Mouse (Mus musculus): ENCODE data around the gene Nol9. TPM values are rescaled to one million over a fixed set of nuclear protein-coding genes. Genes with fewer than 3 reads are reported as not detected.

Nol9 gene
- 8.8 TPM for polyA plus RNA-seq (2014; fragmentation: Illumina TruSeq; extraction: RNeasy Lipid Tissue Mini Kit (QIAGEN cat#74804); ENCODE audit: low read depth, low replicate concordance)

GRCm38 (mm10) chr4:152038985-152039830, at the start of gene Nol9:
Gene Nol9, plus strand, starts transcription at chr4:152039321.

GRCm38 (mm10) chr4:151996173-151996950, 42.8 kb upstream of the Nol9 start, which contains the start of gene Phf13:
Gene Phf13, minus strand, starts transcription at chr4:151996258.

GRCm38 (mm10) chr4:152008622-152009075, 30.5 kb upstream of the Nol9 start, which contains the start of gene Klhl21:
Gene Klhl21, plus strand, starts transcription at chr4:152008803.

GRCm38 (mm10) chr4:152027524-152027923, 11.6 kb upstream of the Nol9 start, which contains the start of gene Zbtb48:
Gene Zbtb48, minus strand, starts transcription at chr4:152027671.

GRCm38 (mm10) chr4:152038225-152038984, 716 bp upstream of the Nol9 start, which contains the start of gene Tas1r1:
Gene Tas1r1, minus strand, starts transcription at chr4:152038568.

GRCm38 (mm10) chr4:152072121-152072601, 33.0 kb downstream of the Nol9 start, which contains the start of gene Plekhg5:
Gene Plekhg5, plus strand, starts transcription at chr4:152072498.

Other genes with a start within 250 kb of the Nol9 start
- gene Camta1, start 177.4 kb upstream of the Nol9 start, polyA plus RNA-seq (2014; fragmentation: Illumina TruSeq; extraction: RNeasy Lipid Tissue Mini Kit (QIAGEN cat#74804); ENCODE audit: low read depth, low replicate concordance) = 173 TPM
- 47.2 TPM for gene Dnajc11, start 105.6 kb upstream of the Nol9 start, polyA plus RNA-seq (2014; fragmentation: Illumina TruSeq; extraction: RNeasy Lipid Tissue Mini Kit (QIAGEN cat#74804); ENCODE audit: low read depth, low replicate concordance)
- 21.9 TPM for gene Thap3, start 50.3 kb upstream of the Nol9 start, polyA plus RNA-seq (2014; fragmentation: Illumina TruSeq; extraction: RNeasy Lipid Tissue Mini Kit (QIAGEN cat#74804); ENCODE audit: low read depth, low replicate concordance)
- 4.6 TPM for gene Phf13, start 43.1 kb upstream of the Nol9 start, polyA plus RNA-seq (2014; fragmentation: Illumina TruSeq; extraction: RNeasy Lipid Tissue Mini Kit (QIAGEN cat#74804); ENCODE audit: low read depth, low replicate concordance)
- 52.0 TPM for gene Klhl21, start 30.5 kb upstream of the Nol9 start, polyA plus RNA-seq (2014; fragmentation: Illumina TruSeq; extraction: RNeasy Lipid Tissue Mini Kit (QIAGEN cat#74804); ENCODE audit: low read depth, low replicate concordance)
- gene Zbtb48, start 11.7 kb upstream of the Nol9 start, polyA plus RNA-seq (2014; fragmentation: Illumina TruSeq; extraction: RNeasy Lipid Tissue Mini Kit (QIAGEN cat#74804); ENCODE audit: low read depth, low replicate concordance) = 7.9 TPM
- gene Tas1r1, start 753 bp upstream of the Nol9 start, polyA plus RNA-seq (2014; fragmentation: Illumina TruSeq; extraction: RNeasy Lipid Tissue Mini Kit (QIAGEN cat#74804); ENCODE audit: low read depth, low replicate concordance) = not detected
- 13.4 TPM for gene Plekhg5, start 33.2 kb downstream of the Nol9 start, polyA plus RNA-seq (2014; fragmentation: Illumina TruSeq; extraction: RNeasy Lipid Tissue Mini Kit (QIAGEN cat#74804); ENCODE audit: low read depth, low replicate concordance)
- 2.9 TPM for gene Tnfrsf25, start 76.6 kb downstream of the Nol9 start, polyA plus RNA-seq (2014; fragmentation: Illumina TruSeq; extraction: RNeasy Lipid Tissue Mini Kit (QIAGEN cat#74804); ENCODE audit: low read depth, low replicate concordance)
- 3.5 TPM for gene Espn, start 113.0 kb downstream of the Nol9 start, polyA plus RNA-seq (2014; fragmentation: Illumina TruSeq; extraction: RNeasy Lipid Tissue Mini Kit (QIAGEN cat#74804); ENCODE audit: low read depth, low replicate concordance)
- gene Hes2, start 119.5 kb downstream of the Nol9 start, polyA plus RNA-seq (2014; fragmentation: Illumina TruSeq; extraction: RNeasy Lipid Tissue Mini Kit (QIAGEN cat#74804); ENCODE audit: low read depth, low replicate concordance) = not detected
- gene Acot7, start 138.8 kb downstream of the Nol9 start, polyA plus RNA-seq (2014; fragmentation: Illumina TruSeq; extraction: RNeasy Lipid Tissue Mini Kit (QIAGEN cat#74804); ENCODE audit: low read depth, low replicate concordance) = 86.4 TPM
- gene Gpr153, start 234.9 kb downstream of the Nol9 start, polyA plus RNA-seq (2014; fragmentation: Illumina TruSeq; extraction: RNeasy Lipid Tissue Mini Kit (QIAGEN cat#74804); ENCODE audit: low read depth, low replicate concordance) = 11.3 TPM

All from heart, adult 10 weeks (tissue).